Mouse (Mus musculus) urinary bladder, postnatal 4 days (tissue): ENCODE results near the gene Trp73.

ENCODE experiments used
- DNase-seq, 2 experiments: peaks; one replicate each; pipeline ENCODE4 v3.0.0; 2021 to 2022; ENCODE audit warnings: low spot score in 2 of 2

Trp73 gene

DNA sequence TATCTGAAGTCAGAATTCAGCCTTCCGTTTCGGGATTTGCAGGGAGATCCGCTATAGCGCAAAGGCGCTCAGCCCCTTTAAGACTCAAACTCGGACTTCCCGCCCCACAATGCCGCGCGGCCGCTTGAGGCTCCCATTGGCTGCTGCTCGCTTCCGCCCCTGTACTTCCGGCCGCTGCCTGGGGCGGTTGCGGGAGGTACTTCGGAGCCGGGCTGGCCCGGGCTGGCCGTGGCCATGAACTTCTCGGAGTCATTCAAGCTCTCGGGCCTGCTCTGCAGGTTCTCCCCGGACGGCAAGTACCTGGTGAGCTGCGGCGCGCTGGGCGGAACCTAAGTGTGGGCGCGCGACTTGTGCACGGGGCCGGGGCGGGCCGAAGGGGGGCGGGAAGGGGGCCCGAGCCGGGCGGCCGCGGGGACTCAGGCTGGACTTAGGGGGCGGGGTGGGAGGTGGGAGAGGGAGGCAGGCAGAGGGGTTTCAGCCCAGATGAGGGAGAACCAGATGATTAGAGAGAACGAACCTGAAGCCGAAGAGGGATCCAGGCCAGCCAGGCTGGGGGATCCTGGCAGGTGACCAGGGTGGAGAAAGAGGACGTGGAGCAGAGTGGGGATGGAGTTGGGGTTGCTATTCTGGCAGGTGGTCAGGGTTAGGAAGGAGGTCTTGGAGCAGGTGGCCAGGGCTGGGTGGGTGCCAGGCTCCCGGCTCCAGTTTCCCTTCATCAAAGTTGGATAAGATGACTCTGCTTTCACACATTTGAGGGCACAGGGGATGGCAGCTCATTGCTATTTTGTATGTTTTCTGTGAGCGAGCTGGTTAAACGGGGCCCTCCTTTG, 2.4 kb upstream of the Trp73 start, which contains the start of gene Wrap73:
TSS of gene Wrap73 (plus strand) at position 162 of the 830 bp plus-strand sequence.
- DNase-seq = peak; percentile 83 to 89

DNA sequence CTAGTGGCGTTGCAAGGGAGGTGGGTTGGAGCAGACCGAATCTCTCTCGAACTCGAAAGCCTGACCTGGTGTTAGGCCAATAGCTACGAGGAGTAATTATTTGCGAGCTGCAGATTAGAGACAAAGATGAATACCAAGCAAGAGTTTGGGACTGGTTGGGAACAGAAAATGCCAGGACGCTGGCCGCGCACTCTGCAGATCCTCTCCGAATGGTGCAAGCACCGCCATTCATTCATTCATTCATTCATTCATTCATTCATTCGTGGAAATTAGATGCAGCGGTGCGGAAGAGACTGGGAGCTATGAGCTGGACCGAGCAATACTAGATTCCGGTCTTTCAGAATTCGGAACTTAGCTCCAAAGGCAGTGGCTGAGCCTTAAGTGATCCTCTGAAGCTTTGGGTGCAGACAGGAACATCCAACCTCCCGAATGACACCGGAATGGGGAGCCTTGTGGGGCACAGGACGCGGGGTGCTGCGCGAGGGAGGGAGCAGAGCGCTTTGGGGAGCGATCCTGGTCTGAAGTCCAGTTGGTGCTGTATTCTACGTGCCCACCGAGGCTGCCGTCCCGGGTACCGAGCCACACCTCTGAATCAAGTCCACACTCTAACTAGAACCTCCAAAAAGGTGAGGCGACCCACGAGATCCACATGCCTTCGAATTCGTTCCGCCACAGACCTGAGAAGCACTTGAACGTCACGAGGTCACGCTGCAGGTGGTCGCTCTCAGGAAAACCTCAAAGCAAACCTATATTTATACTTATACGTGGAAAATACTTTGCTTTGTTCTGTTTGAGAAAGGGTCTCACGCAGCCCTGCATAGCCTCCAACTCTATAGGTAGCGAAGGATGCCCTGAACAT, 1.2 kb upstream of the Trp73 start:
- DNase-seq = no peak

DNA sequence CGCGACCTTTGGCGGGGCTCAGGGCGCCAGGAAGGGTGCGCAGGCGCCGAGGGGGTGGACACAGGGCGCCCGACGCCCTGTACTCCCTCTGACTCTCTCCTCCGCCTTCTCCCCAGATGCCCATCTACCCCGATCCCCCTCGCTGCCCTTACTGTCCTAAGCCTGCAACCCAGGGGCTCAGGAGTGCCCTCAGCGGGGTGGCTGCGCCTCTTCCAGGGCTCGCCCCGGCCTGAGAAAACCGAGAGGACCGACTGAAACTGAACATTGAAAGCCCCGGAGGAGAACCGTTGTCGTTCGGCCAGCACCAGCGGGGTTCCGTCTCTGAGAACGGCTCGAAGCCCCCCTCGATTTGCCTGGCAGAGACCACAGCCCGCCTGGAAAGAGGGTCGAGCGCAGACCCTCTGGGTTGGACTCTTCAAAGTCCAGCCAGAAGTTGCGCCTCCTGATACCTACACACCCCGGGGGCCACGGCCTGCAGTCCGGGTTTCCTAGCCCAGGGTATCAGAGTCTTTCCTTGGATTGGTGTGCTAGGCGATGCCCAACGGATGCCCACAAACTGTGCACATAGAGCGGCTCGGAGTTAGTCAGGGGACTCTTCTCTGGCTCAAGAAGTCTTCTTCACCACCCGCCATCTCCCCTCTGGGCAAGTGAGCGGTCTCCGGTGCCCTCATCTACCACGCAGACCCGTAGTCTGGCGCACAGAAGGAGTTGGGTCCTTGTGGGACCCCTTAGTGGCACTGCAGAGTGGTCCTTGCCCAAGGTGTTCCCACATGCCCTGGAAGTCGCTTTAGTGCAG, 403 bp upstream of the Trp73 start:
- DNase-seq = no peak

DNA sequence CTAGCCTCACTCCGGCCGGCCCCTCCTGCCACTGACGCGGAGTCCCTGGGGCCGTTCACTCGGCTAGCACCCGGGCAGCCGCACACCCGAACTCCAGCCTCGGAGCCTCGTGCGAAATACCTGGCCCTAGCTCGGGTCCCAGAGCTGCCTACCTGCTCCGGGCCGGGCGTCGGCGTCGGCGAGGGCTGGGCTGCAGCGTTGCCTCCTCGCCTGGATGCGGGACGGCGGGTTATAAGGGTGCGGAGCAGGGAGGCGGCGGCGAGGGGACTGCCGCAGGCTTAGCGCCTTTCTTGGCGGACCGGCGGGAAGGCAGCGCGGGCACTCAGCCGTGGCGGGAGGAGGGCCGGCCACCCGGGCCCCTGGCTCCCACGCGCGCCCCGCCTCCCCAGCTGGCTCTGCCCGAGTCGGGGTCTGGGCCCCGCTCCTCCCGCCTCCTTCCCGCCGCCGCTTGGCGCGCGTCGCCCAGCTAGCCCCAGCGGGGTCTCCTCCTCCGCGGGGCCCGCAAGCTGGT, 282 bp downstream of the Trp73 start:
- no peak for DNase-seq

DNA sequence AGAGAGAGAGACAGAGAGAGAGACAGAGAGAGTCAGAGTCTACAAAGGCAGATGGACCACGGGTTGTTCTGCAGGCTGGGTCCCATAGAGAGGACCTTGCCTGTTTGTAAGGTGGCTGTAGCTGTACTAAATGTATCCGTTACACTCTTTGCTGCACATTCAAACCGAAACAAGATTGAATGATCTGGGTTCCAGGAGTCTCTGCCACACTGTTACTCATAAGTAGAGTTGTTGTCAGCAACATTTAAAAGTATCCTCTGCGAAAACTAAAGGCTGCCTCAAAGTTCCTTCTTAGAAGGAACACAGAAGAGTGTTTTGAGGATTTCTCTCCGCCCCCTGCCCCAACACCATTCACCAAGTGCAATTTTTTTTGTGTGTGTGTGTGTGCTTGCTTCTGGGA, 2.9 kb downstream of the Trp73 start:
- no peak for DNase-seq

DNA sequence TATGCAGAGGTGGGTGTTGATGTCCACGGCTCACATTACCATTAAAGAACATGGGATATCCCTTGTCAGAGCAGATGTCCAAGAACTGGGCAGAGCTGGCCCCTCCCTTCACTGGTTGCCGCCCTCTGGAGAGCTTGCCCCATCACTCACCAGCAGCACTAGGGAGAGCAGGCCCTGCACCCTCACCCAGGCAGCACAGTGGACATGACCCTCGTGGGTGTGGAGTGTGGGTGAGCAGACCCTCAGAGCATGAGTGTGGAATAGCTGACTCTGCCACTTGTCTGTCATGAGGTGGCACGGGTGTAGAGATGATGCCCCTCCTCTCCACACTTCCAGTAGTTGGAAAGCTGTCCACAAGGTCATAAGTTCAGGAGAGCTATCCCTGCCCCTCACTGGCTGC, 5.2 kb downstream of the Trp73 start:
- no peak for DNase-seq

DNA sequence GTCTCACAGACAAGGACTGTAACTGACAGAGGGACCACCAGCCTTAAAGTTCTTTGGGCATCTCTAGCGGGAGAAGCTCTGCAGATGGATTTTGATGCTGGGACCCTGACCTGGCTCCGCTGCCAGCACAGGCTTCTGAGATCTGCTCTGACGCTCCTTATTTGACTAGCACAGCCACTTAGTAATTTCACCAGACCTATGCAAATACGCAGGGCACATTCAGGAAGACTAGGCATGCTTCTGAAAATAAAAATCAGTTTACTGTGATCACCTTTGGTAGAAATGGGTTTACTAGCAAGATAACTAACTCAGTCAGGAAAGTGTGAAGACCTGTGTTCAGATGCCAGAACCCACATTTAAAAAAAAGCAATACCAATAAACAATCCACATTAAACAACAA, 8.1 kb downstream of the Trp73 start:
- DNase-seq = no peak

DNA sequence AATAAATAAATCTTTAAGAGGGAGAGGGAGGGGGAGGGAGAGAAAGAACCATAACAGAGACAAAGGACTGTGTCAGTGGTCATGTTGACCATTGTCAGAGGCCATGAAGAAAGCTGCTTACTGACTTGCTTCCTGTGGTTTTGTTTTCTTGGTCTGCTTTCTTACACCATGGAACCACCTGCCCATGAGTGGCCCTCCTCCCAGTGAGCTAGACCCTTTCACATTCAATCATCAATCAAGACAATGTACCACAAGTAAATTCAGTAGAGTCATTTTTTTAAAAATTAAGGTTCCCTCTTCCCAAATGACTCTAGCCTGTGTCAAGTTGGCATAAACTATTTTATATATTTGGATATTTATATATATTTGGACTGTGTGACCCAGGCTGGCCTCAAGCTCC, 10.1 kb downstream of the Trp73 start:
- no peak for DNase-seq

DNA sequence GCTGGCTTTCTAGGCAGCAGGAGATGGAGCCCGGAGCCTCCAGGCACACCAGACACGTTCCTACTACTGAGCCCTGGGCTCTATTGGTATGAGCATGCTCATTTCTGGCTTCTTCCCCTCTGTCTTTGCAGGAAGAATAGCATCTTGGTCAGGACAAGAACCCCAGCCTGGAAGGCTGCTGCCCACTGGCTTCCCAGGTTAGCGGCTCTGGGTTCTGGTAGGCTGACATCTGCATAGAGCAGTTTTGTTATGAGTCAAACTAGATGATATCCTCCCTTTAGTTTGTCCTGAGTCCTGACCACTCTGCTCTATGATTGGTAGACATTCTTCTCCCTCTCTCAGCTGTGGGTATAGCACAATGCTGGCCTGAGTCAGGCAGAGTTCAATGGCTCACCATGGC, 12.7 kb downstream of the Trp73 start:
- no peak for DNase-seq

DNA sequence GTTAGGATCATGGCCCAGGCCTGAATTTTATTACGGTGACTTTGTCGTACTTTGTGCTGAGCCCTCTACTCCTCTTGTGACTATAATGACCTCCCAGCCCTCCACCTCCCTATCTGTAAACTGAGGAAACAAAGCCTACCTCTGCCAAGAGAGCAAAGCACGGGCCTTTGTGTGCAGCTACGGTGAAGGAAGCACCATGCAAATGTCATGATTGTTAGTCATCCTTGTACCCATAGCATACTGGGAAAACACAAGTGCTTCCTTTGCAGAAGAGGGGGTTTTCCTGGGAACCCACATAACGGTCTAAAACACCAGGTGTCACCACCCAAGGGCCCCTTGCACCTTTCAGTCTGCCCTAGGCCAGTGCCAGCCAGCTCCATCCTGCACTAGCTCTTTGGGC, 14.8 kb downstream of the Trp73 start:
- DNase-seq = no peak

DNA sequence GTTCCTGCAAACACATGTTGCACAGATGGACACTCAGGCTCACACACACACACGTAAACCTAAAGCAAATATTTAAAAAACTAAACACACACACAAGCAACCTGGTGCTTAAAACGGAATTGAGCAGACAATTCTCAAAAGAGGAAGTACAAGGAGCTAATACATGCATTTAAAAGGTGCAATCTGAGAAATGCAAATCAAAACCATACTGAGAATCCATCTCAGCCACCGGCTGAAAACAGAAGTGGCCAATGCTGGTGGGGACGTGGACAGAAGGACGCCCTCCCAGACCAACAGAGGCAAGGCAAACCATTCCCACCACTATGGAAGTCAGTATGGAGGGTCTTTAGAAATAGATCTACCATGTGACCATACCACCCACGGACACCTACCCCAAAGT, 16.5 kb downstream of the Trp73 start:
- no peak for DNase-seq

DNA sequence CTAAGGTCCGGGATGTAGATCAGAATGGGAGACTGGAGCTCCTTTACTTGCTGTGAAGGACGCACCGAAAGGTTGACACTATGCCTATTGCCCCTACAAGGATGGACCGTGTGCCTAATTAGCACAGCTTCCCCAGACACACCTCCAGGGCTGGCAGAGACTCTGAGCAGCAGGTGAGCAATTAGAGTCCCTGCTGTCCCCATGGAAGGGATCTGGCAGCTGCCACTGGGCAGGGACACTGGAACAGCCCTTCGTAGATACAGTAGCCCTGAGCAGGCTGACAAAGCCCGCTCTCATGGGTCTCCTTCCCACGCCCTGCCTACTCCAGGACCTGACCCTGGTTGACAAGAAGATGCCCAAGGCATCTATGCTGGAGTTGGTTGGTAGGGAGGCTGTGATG, 17.6 kb downstream of the Trp73 start:
- DNase-seq = no peak

DNA sequence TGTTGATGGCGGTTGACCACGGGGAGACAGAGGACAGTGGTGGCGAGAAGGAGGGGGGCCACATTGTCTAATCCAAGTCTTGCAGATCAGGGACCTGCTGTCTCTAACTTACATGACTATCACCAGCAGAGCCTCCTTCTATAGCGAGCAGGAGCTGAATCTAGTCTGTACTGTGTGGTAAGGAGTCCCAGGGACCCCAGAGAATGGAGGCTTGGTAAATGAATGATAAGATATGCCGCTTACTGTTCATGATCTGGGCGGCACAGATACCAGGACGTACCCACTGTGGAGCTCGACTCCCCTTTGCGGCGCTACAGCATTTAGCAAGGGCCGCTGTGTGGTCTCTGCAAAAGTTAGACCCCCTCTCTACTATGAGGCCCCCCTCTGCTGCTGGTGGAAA, 18.2 kb downstream of the Trp73 start:
- DNase-seq = no peak

DNA sequence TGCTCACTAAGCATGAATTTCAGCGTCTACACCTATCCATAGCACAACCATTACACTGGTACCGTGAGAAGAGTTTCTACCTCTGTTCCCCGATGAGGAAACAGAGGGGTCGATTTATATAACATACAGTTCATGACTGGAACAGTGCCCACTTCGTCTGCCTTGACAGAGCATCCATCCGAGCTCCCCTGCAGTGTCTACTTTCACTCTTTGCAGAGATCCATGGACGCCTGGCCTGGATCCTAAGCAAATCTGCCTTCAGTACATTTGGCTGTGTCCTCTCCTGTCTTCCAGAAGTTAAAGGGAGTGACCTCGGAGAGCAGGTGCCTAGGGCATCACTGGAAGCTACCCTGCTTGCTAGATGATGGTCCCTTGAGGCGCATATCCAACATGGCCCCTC, 20.8 kb downstream of the Trp73 start:
- DNase-seq = no peak

DNA sequence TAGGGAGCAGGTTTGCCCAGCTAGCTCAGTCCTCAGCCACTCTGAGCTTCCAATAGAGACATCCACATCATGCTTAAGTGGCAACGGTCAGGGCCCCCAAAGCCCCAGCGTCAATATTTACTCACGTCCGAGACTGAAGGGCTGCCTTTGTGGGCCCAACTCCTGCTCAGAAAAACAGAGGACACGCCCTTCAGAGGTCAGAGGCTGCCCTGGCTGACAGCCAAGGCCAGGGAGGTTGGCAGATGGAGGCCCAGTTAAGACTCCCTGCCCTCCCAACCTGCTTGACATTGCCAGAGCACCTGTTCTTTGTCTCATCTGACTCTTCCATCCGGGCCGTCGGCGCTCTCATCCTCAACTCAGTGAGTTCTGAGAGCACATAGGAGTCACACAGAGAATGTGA, 21.2 kb downstream of the Trp73 start:
- no peak for DNase-seq

DNA sequence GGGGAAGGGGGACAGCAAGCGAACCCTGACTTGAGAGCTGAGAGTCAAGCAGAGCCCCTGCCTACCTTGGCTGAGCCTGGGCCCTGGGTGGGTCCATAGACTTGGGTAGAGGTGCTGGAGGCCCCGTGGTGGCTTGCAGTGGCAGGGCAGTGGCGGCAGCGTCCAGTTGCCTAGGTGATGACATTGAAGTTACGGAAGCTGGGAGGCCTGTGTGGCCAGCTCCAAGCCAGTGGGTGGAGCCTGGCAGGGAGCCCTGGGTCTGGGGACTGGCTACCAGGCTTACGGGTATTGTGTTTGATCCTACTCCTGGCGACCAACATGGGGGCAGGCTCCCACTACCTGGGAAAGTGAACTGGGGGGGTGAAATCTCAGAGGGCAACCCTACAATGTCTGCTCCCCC, 23.6 kb downstream of the Trp73 start:
- DNase-seq = no peak

DNA sequence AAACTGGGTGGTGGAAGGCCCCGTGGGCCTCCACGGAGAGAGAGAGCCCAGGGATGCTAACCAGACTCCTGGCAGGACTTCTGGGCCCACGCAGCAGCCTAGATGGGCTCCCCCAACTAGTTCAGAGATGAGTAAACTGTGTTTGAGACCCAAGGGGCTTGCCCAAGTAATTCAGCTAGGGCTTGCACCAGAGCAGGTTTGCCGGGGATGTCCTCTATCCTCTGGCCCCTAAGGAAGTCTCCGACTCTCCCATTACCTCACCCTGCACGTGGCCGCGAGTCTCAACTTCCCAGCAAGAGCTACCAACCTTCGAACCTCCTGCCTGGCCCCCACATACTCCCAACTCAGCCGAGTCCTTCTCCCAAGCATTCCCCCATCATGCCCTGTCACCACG, 30.2 kb downstream of the Trp73 start:
- DNase-seq = no peak

DNA sequence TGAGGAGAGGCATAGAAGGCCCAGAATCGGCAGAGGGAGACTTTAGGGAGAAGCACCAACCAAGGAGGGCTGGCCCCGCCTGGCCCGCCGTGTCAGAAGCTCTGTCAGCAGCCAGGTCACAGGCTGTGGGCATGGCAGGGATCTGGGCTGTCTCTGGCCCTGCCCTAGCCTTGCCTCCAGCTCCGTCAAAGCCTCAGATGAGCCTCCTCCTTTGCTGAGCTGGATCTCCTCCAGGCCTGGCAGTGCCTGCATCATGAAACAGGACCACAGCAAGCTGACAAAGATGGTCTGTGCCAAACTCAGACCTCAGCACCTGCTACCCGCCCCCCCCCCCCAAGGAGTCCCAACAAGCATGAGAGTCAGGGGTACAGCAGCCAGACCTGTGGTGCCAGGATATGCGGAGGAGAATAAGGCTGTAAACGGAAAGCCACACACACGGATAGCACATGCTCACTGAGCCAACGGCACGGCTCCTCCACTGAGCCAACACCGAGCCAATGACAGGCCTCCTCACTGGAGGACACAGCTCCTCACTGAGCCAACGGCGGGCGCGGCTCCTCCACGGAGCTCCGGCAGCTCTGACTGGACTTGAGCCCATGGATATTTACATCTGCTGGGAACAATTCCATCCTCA, 30.7 kb downstream of the Trp73 start:
- no peak for DNase-seq

DNA sequence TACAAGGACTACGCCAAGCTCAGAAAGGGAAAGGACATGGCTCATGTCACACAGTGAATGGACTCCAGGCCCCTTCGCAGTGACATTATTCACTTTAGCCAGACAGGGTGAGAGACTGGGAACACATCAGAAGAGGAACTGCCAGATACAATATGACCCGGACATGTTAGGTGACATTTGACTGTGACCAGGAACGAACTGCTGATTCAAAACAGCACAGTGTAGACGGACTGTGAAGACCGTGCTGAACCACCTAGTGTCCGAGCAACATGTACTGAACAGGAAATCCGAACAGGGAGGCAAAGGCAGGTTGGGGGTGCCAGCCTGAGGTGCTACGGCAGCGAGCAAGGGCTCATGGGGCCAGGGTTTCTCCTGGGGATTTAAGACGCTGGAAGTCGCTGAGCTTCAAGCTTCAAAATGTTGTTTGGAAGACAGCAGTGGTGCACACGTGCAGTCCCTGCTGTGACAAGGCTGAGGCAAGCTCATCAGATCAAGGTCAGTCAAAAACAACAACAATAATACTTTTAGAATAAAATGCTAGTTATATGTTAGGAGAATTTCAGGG, 33.4 kb downstream of the Trp73 start:
- no peak for DNase-seq

DNA sequence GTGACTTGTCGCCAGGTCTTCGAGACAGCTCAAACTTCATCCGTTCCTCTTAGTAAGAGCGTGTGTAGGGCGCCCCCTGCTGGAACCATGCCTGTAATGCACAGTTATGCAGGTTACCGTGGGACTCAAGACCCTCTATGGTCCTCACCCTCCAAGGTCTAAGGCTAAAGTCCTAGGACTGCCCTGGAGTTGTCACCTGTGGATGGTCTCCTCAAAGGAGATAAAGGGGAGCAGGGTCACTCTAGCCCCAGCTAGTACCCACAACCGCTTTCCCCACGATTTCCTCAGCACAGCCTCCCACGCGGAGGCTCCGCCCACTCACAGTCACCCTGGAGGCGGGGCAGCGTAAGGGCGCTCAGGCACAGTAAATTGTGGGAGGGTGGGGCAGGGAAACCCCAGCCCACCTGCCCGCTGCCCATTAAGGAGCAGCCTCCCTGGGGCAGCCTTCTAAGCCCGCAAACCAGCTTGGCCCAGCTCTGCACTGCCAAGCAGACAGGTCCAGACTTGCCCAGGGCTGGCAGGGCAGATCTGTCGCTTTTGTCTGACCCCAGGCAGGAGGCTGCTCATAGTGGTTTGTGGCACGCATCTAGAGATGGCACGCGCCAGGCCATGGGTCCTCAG, 34.5 kb downstream of the Trp73 start:
- peak in 1 of 2 experiments; percentile 38 for DNase-seq

DNA sequence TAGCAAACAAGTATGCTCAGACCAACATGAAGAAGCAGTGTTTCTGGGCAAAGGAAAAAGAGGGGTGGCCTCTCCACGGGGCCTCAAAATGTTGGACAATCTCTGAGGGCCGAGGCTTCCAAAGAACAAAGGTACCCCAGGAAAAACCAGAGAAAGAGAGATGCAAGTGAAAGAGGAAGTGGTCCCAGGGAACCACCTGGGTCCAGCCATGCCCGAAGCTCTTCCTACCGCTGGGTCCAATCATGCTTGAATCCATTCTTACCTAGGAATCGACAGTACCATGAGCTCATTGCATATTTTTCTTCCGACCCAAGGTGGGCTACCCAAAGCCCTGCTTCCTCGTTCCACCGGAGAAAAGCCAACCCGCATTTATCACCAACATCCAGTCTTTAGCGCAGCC, 36.1 kb downstream of the Trp73 start:
- DNase-seq = no peak
